In the genomic region with DNA sequence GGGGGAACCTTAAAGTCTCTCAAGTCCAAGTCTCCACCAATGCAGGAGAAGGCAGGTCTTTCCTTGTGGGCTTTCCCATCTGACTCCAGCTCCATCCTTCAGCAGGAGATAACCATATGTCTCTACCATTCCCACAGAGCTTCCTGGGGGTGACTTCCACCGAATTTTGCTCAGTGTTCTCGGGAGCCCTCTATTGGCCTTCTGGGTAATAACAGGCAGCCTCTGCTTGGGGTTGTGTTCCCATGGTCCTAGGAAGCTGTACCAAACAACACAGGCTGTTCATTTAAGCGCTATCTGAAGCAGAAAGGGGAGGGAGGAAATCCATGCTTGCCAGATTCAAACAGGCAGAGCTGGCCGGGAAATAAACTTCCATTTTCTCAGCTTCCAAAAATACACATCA, we compare ENCODE assay signal across 7 mouse cellular contexts.
A peak's percentile ranks its signal among the peaks of the same experiment; 100 is the strongest.
DNase-seq lines count a peak whose midpoint lies in the region; TF ChIP-seq lines count a peak whose summit lies in the region.

No protein-coding gene starts in this region.

- peak overlapping the region in 1 of 2 experiments; percentile 27; a peak in 1 of 4 replicates for H3K4me3 ChIP-seq in ES-E14 (ENCODE audit: insufficient read depth in 1 of 2, low read depth in 1 of 2, low read length in 2 of 2, poor library complexity in 1 of 2, severe bottlenecking in 1 of 2)

- DNase-seq in B cell, adult 2 months: peak; percentile 40 to 41
- peak; percentile 62 for DNase-seq in ES-E14 (ENCODE audit: low read depth, low spot score)
- peak; percentile 67 for DNase-seq in cerebellum, adult 9-11 months
- peak; percentile 67 to 81 for DNase-seq in frontal cortex, postnatal 36 days (ENCODE audit: low spot score in 2 of 2)
- peak; percentile 47 to 53 for DNase-seq in kidney, postnatal 25 days
- DNase-seq in lung, adult 18-20 months: peak; percentile 21 to 24
- peak; percentile 74 for DNase-seq in right cerebral cortex, adult 18-20 months

- no peak overlapping the region for H3K27ac ChIP-seq in ES-E14 (ENCODE audit: insufficient read depth, low read depth, low read length, poor library complexity, severe bottlenecking)

- H3K9ac ChIP-seq in ES-E14 (ENCODE audit: insufficient read depth, low read depth, low read length, poor library complexity, severe bottlenecking): no peak overlapping the region

- peaks cover 0 to 3% of the 10 kb centered on the region in 2 experiments; a peak in 2 of 4 replicates for H3K4me1 ChIP-seq in ES-E14 (ENCODE audit: control insufficient read depth in 2 of 2, insufficient read depth in 2 of 2, low read length in 2 of 2, poor library complexity in 1 of 2)

- H3K36me3 ChIP-seq in ES-E14 (ENCODE audit: control insufficient read depth, insufficient read depth, low read length, poor library complexity, severe bottlenecking): no peaks in the 10 kb centered on the region

- no peaks in the 10 kb centered on the region for H3K9me3 ChIP-seq in ES-E14 (ENCODE audit: control insufficient read depth, insufficient read depth, low read depth, low read length)

- in situ Hi-C loops in ES-E14 (cut with MboI; ENCODE audit: low sequenced_read_pairs in 2 of 2, unreplicated experiment in 2 of 2): no loop called here

TF ChIP-seq in ES-E14, 5 proteins besides CTCF, POLR2A, EP300 and RAD21:
- TF ChIP-seq ZNF384 (IDR thresholded peaks at IDR 0.05; ENCODE audit: low read depth, low read length): no peak
- TF ChIP-seq ZC3H11A (IDR thresholded peaks at IDR 0.05; ENCODE audit: borderline replicate concordance, low read depth, low read length): peak; percentile 69; the same call in 1 of the 2 replicates
TF ChIP-seq in ES-E14: peak in this region for 1.

Comparison
In these comparisons a context has a peak if more than half of its experiments do, and no peak if none do; other contexts are left out.
1. DNase-seq: peak in every context shown above with its lines; median percentile 74 in frontal cortex, postnatal 36 days; 74 in right cerebral cortex, adult 18-20 months; 67 in cerebellum, adult 9-11 months; 62 in ES-E14; 50 in kidney, postnatal 25 days; 40 in B cell, adult 2 months; 22 in lung, adult 18-20 months.